Mouse (Mus musculus): Measurements from ENCODE around the gene Gm14214.

The Gm14214 gene

GRCm38 (mm10) chr2:154803372-154803771 lies 33.5 kb upstream of the Gm14214 start:
- no peaks in the 10 kb centered on the region for H3K27me3 ChIP-seq (ENCODE audit: insufficient read depth, low read length)
- no peak overlapping the region for H3K4me3 ChIP-seq (replicated peaks; ENCODE audit: low read length)
- peaks cover 22% of the 10 kb centered on the region for H3K36me3 ChIP-seq (ENCODE audit: insufficient read depth, low read length)
- H3K9me3 ChIP-seq (ENCODE audit: low read length), result no peaks in the 10 kb centered on the region
- TF ChIP-seq CTCF (conservative IDR thresholded peaks at IDR 0.05; ENCODE audit: low read length) (no peak), POU5F1 (IDR thresholded peaks at IDR 0.05; ENCODE audit: borderline replicate concordance, low read length) (no peak), NANOG (IDR thresholded peaks at IDR 0.05; ENCODE audit: borderline replicate concordance, low read length) (no peak)
- H3K4me1 ChIP-seq (replicated peaks; ENCODE audit: low read depth, low read length), result peaks cover 58% of the 10 kb centered on the region

- TF ChIP-seq NANOG (IDR thresholded peaks at IDR 0.05; ENCODE audit: borderline replicate concordance, low read length) (no peak), CTCF (conservative IDR thresholded peaks at IDR 0.05; ENCODE audit: low read length) (no peak)
- H3K27me3 ChIP-seq (ENCODE audit: insufficient read depth, low read length), result no peaks in the 10 kb centered on the region
- H3K4me3 ChIP-seq (replicated peaks; ENCODE audit: low read length), result peak overlapping the region; percentile 98
- H3K9me3 ChIP-seq (ENCODE audit: low read length), result no peaks in the 10 kb centered on the region
- H3K36me3 ChIP-seq (ENCODE audit: insufficient read depth, low read length), result peaks cover 24% of the 10 kb centered on the region
- H3K4me1 ChIP-seq (replicated peaks; ENCODE audit: low read depth, low read length), result peaks cover 64% of the 10 kb centered on the region
These were observed 22.1 kb upstream of the Gm14214 start for GRCm38 (mm10) chr2:154791661-154792642.

GRCm38 (mm10) chr2:154790656-154791483 lies 21.0 kb upstream of the Gm14214 start, which contains the start of the genes Raly and a:
Raly (plus strand) TSS chr2:154791096.
a (plus strand) TSS chr2:154791402.
- TF ChIP-seq NANOG (IDR thresholded peaks at IDR 0.05; ENCODE audit: borderline replicate concordance, low read length) (no peak), CTCF (conservative IDR thresholded peaks at IDR 0.05; ENCODE audit: low read length) (no peak), POU5F1 (IDR thresholded peaks at IDR 0.05; ENCODE audit: borderline replicate concordance, low read length) (no peak)
- Histone ChIP-seq H3K9me3 (ENCODE audit: low read length) (no peaks in the 10 kb centered on the region), H3K4me1 (replicated peaks; ENCODE audit: low read depth, low read length) (peaks cover 66% of the 10 kb centered on the region), H3K27me3 (ENCODE audit: insufficient read depth, low read length) (no peaks in the 10 kb centered on the region), H3K4me3 (replicated peaks; ENCODE audit: low read length) (peak within 1 kb of the TSS; percentile 98), H3K36me3 (ENCODE audit: insufficient read depth, low read length) (peaks cover 20% of the 10 kb centered on the region)

GRCm38 (mm10) chr2:154789977-154790655 lies 20.3 kb upstream of the Gm14214 start:
- H3K9me3 ChIP-seq (ENCODE audit: low read length), result no peaks in the 10 kb centered on the region
- peaks cover 20% of the 10 kb centered on the region for H3K36me3 ChIP-seq (ENCODE audit: insufficient read depth, low read length)
- no peak for TF ChIP-seq NANOG (IDR thresholded peaks at IDR 0.05; ENCODE audit: borderline replicate concordance, low read length)
- TF ChIP-seq POU5F1 (IDR thresholded peaks at IDR 0.05; ENCODE audit: borderline replicate concordance, low read length), result no peak
- no peak for TF ChIP-seq CTCF (conservative IDR thresholded peaks at IDR 0.05; ENCODE audit: low read length)
- peak overlapping the region; percentile 74 for H3K4me3 ChIP-seq (replicated peaks; ENCODE audit: low read length)
- no peaks in the 10 kb centered on the region for H3K27me3 ChIP-seq (ENCODE audit: insufficient read depth, low read length)
- peaks cover 65% of the 10 kb centered on the region for H3K4me1 ChIP-seq (replicated peaks; ENCODE audit: low read depth, low read length)

- Histone ChIP-seq H3K9me3 (ENCODE audit: low read length) (no peaks in the 10 kb centered on the region), H3K27me3 (ENCODE audit: insufficient read depth, low read length) (0 out of 2 replicates have a peak, but pooled peaks cover 5% of the 10 kb centered on the region), H3K4me1 (replicated peaks; ENCODE audit: low read depth, low read length) (peaks cover 58% of the 10 kb centered on the region), H3K4me3 (replicated peaks; ENCODE audit: low read length) (peak overlapping the region; percentile 74; the same call in 1 of the 2 replicates), H3K36me3 (ENCODE audit: insufficient read depth, low read length) (peaks cover 19% of the 10 kb centered on the region)
- no peak for TF ChIP-seq POU5F1 (IDR thresholded peaks at IDR 0.05; ENCODE audit: borderline replicate concordance, low read length)
- TF ChIP-seq NANOG (IDR thresholded peaks at IDR 0.05; ENCODE audit: borderline replicate concordance, low read length), result no peak
- no peak for TF ChIP-seq CTCF (conservative IDR thresholded peaks at IDR 0.05; ENCODE audit: low read length)
These were observed 19.6 kb upstream of the Gm14214 start for GRCm38 (mm10) chr2:154789381-154789780.

GRCm38 (mm10) chr2:154786776-154787175 lies 16.9 kb upstream of the Gm14214 start:
- H3K9me3 ChIP-seq (ENCODE audit: low read length), result no peaks in the 10 kb centered on the region
- H3K4me1 ChIP-seq (replicated peaks; ENCODE audit: low read depth, low read length), result peaks cover 41% of the 10 kb centered on the region
- no peaks in the 10 kb centered on the region for H3K36me3 ChIP-seq (ENCODE audit: insufficient read depth, low read length)
- H3K27me3 ChIP-seq (ENCODE audit: insufficient read depth, low read length), result peaks cover 12% of the 10 kb centered on the region
- TF ChIP-seq NANOG (IDR thresholded peaks at IDR 0.05; ENCODE audit: borderline replicate concordance, low read length), result no peak
- no peak for TF ChIP-seq POU5F1 (IDR thresholded peaks at IDR 0.05; ENCODE audit: borderline replicate concordance, low read length)
- TF ChIP-seq CTCF (conservative IDR thresholded peaks at IDR 0.05; ENCODE audit: low read length), result no peak
- peak overlapping the region; percentile 17; the same call in 1 of the 2 replicates for H3K4me3 ChIP-seq (replicated peaks; ENCODE audit: low read length)

GRCm38 (mm10) chr2:154786187-154786586 lies 16.4 kb upstream of the Gm14214 start:
- no peak for TF ChIP-seq NANOG (IDR thresholded peaks at IDR 0.05; ENCODE audit: borderline replicate concordance, low read length)
- TF ChIP-seq CTCF (conservative IDR thresholded peaks at IDR 0.05; ENCODE audit: low read length), result no peak
- no peak for TF ChIP-seq POU5F1 (IDR thresholded peaks at IDR 0.05; ENCODE audit: borderline replicate concordance, low read length)
- H3K4me3 ChIP-seq (replicated peaks; ENCODE audit: low read length), result peak overlapping the region; percentile 17; the same call in 1 of the 2 replicates
- H3K4me1 ChIP-seq (replicated peaks; ENCODE audit: low read depth, low read length), result peaks cover 41% of the 10 kb centered on the region
- no peaks in the 10 kb centered on the region for H3K36me3 ChIP-seq (ENCODE audit: insufficient read depth, low read length)
- H3K9me3 ChIP-seq (ENCODE audit: low read length), result no peaks in the 10 kb centered on the region
- peaks cover 12% of the 10 kb centered on the region for H3K27me3 ChIP-seq (ENCODE audit: insufficient read depth, low read length)
